Mouse (Mus musculus): ENCODE results near the gene Adgrg3.

Adgrg3 gene

DNA sequence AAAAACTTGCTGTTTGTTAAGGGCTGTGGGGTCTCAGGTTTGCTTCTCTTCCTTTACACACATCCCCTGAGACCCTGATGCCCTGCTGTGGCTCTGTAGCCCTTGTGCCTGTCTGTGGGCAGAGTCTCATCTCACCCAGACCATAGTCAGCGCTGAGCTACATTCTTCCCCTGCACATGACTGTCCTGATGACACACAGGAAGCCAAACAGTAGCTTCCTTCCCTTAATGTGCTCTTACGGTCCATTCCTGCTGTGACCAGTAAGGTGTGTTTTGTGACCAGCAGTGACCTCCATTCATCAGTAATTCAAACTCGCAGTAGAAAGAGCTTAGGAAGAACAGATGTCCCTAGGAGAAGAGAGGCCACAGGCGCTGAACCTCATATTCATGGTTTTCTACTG lies 6.9 kb downstream of the Adgrg3 start:
- DNase-seq (ENCODE audit: low read depth, low spot score), result no peak

DNA sequence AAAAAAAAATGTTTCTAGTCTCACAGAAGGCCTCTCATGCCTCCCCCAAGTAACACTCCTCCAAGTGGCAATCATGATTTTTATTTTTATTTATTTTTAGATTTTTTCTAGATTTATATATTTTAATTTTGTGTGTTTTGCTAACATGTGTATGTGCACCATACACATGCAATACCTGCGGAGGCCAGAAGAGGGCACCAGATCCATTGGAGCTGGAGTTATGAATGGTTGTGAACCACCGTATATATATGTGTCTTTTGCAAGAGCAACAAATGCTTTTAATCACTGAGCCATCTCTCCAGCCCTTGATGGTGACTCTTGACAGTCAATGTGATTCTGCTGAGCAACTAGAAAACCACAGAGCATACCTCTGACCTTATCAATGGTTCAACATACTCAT lies 7.9 kb downstream of the Adgrg3 start:
- DNase-seq (ENCODE audit: low read depth, low spot score), result peak; percentile 66

DNA sequence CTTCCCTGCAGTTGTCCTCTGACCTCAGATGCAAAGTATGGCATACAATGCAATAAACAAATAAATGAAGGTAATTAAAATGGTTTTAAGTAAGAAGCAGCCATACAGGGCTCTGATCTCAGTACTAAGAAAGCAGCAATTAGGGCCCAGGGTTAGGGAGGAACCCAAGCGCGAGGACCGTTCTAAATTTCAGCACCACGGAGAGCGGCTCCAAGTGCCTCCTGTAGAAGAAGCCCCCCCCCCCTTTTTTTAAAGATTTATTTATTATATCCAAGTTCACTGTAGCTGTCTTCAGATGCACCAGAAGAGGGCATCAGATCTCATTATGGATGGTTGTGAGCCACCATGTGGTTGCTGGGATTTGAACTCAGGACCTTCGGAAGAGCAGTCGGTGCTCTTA lies 10.9 kb downstream of the Adgrg3 start:
- DNase-seq (ENCODE audit: low read depth, low spot score), result peak; percentile 43

DNA sequence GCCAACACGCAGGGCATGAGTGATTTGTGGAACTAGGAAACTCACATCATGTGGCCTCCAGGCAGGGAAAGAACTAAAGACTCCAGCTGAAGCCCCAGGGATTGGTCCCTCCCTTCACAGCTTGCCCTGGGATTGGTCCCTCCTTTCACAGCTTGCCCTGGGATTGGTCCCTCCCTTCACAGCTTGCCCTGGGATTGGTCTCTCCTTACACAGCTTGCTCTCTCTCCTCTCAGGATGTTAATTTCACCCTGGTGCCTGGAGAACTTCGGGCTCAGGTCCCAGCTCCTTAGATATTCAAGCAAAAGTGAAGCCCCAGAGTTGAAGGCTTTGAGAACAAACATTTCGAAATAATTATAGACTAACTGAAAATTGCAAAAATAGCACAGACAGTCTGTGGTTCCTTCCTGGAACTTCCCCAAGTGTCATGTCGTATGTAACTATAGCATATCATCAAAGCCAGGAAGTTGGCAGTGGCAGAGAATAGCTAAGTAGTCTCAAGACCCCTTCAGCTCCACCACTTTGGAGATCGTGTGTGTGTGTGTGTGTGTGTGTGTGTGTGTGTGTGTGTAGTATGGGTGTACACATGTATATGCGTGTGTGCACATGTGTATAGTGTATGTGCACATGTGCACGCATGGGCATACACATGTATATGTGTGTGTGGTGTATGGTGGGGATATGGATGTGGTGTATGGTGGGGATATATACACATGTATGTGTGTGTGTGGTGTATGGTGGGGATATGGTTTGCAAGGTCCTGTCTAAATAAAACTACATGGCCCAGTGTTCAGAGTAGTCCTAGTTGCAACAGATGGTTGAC lies 19.8 kb downstream of the Adgrg3 start:
- DNase-seq (ENCODE audit: low read depth, low spot score), result peak; percentile 35

DNA sequence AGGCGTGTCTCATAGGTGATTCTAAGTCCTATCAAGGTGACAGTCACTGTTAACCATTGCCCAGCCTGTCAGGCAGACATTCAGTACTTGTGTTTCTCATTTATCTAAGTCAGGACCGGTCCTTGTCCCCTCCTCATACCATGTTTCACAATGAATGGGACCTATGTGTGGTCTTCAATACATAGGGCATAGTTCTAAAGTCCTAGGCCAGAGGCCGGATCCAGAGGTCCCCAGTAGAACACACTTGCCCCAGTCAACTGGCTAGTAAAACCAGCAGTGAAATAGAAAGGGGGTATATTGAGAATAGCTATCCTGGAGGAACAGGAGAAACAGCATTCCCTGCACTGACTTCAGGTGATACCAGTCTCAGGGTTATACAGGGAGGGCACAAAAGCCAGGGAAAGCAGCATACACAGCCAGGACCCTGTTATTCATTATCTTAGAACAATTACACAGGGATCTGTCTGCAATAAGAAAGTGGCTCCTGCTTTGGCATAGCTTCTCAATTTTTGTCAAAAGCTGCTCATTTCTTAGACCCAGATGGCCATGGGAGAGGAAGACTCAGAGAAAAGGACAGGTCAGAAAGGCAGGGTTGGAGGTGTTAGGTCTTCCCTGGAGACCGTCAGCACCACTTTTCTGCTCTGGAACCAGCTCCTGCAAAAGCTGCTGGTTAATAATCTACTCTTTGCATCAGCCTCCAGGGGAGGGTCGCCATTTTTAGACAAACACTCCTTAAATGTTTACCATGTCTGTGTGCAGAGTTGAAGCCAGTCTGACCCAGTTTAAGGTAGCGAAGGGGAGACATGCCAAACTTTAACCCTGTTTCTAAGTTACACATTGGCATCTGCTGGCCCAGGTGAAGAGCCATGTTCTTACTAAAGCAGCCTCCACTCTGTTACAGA lies 24.6 kb downstream of the Adgrg3 start:
- no peak for DNase-seq (ENCODE audit: low read depth, low spot score)

DNA sequence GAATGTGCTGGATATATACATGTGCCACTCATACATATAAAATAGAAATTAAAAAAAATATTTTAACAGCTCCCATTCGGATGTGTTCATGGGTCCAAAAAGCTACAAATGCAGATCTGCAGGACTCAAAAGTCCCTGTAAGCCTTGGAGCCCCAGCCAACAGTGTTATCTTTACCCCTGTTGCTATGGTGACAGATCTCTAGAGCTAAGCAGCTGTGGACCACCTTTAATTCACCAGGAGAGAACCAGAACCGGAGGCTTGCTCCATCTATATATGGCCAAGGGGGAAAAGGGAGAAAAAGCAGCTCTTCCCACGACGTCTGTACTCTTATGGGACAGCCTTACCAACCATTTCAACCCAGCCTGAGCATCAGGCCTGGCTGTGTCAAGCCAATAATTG lies 27.3 kb downstream of the Adgrg3 start:
- no peak for DNase-seq (ENCODE audit: low read depth, low spot score)

DNA sequence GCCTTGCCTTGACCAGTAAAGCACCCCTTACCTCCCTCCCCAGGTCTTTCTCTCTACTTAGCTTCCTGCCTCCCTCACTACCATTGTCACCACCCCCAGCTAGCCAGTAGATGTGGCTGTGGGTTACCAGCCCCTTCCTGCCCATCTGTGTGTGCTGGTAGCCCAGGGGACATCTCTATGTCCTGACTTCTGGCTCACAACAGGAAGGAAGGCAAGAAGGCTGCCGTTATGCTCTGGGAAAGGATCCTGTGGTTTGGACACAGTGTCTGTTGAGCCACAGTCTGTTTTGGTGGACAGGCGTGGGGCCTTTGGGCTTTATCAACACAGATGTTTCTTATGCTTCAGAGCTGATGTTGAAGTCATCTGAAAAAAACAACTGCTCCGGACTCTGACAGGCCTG lies 29.5 kb downstream of the Adgrg3 start:
- DNase-seq (ENCODE audit: low read depth, low spot score), result no peak

DNA sequence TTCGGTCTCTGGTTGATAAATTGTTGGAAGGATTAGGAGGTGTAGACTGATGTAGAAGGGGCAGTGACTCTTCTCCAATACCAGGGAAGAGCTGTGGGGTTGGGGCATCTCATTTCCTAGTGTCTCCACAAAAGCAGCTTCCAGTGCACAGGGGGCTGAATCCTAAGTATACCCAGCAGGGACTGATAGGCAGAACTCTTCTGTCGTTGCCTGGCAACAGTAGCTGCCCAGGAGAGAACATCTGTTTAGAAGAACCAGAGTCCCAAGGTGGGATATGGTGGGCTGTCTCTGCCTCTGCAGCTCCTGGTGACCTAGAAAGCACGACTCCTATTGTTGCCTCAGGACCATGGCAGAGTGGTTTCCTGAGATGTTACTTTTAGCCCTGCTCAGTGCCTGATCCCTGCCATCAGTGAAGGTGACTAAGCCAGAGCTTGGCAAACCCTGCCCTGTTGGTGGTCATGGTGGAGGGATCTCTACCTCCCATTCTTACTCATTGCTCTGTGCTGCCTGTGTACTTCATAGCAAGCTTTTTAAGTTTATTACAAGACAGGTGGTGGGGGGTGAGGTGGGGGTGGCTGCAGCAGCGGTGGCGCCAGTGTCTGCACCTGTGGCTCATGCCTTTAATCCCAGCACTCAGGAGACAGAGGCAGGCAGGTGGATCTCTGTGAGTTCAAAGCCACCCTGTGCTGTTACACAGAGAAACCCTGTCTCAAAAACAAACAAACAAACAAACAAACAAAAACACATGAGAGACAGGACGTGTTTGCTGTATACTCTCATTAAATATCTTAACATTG lies 30.6 kb downstream of the Adgrg3 start:
- DNase-seq (ENCODE audit: low read depth, low spot score), result no peak

DNA sequence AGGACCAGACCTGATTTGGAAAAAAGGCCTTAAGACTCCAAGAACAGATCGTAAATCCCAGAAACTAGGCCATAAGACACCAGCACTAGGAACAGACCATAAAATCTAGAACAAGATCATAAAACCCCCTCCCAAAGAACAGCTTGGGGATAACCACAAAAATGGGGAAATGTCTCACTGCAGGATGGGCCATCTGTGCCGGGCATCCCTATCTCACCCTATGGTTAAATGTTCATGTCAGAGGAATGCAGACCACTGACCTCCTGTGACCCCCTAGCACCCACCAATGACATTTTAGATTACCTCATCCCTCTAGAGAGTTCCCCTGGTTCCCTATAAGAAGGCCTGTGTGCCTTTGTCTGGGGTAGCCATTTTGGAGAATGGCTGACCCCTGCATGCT lies 32.1 kb downstream of the Adgrg3 start:
- DNase-seq (ENCODE audit: low read depth, low spot score), result no peak

DNA sequence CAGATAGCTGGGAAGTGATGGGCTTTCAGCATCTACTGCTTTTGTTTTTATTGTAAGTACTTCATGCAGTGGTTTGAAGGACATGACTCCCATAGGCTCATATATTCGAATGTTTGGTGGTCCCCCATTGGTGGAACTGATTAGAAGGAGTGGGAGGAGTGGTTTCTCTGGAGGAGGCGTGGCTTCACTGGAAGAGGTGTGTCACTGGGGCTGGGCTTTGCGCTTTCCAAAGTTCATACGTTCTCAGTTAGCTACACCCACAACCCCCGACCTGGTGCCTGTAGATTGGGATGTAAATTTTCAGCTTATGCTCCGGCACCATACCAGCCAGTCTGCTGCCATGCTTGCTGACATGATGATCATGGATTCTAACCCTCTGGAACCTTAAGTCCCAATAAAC lies 36.9 kb downstream of the Adgrg3 start:
- peak; percentile 31 for DNase-seq (ENCODE audit: low read depth, low spot score)

DNA sequence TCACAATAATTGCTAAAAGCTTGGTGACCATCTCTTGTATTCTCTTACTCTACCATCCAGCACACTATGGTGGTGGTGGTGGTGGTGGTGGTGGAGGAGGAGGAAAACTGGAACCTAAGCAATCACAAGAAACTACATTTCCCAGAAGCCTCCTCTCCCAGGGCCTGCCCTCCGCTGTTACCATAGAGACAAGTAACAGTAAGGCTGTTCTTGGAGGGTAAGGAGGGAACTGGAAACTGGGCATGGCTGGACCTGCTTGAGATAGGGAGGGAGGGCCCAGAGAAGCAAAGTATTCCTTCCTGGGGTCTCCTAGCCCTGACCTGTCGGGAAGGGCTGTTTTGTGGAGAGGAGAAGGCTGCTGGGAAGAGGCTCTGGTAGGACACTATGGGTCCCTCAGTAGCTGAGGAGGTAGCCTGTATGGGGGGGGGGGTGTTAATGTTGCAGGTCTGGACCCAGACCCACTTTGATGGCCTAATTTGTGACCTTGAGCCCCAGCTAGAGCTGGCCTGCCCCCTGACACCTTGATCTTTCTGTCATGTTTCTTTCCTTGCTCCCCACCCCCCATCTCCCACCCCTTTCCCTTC lies 37.5 kb downstream of the Adgrg3 start, which contains the start of gene Drc7:
Gene Drc7, plus strand, starts transcription at position 177 of the 584 bp plus-strand sequence.
- peak; percentile 64 for DNase-seq (ENCODE audit: low read depth, low spot score)

DNA sequence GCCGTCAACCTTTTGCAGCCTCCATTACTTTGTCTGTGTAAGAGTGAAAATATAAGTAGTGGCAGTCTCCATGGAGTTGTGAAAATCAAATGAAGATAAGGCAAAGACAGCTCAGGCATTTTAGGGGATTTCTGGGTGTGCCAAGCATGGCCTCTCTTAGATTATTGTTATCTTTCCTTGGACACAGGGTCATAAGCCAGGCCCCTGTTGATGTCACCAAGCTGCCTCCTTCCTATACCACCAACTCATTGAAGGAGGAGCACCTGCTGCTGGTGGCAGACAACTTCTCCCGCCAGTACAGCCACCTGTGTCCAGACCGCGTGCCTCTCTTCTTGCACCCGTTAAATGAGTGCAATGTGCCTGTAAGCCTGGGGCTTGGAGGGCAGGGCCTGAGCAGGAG lies 38.9 kb downstream of the Adgrg3 start:
- no peak for DNase-seq (ENCODE audit: low read depth, low spot score)

DNA sequence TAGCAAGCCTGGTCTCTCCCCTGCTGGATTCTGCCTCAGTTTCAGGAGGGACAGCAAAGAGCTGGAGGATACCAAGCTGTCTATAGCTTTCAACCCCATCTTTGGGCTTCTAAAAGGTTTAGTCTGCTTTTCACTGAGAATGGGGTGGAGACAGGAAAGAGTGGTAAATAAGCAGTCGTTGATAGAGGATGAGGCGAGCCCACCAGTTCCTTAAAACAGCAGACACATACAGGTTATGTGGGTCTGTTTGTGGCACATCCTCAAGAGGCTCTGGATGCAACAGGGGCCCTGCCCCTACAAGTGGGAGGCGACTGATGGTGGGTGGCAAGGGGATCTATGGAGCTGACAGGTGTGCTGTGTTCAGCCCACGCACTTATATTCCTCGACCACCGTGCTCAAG lies 41.2 kb downstream of the Adgrg3 start:
- DNase-seq (ENCODE audit: low read depth, low spot score), result no peak

DNA sequence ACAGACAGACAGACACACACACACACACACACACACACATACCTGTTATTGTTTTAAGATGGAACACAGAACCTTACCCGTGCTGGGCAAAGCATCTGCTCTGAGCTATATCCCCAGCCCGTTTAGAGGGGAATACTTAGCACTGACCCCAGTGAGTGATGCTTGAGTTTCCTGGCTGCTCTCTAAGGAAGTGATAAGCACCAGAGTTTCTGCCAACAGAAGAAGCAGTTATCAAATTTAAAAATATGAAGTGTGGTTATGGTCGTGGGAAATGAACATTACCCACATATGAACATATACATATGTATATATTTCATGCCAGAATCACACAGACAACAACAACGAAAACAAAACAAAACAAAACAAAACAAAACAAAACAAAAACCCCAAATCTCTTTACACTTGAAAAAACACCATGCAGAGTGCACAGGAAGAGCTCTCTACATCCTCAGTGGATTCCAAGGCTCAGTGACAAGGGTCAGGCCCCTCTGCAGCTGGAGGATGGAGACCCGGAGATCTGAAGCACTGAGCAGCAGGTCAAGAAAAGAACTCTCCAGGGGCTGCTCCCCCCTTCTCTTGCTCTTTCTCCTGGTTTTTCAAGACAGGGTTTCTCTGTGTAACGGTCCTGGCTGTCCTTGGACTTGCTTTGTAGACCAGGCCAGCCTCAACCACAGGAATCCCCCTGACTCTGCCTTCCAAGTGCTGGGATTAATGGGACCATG lies 42.5 kb downstream of the Adgrg3 start:
- DNase-seq (ENCODE audit: low read depth, low spot score), result no peak

DNA sequence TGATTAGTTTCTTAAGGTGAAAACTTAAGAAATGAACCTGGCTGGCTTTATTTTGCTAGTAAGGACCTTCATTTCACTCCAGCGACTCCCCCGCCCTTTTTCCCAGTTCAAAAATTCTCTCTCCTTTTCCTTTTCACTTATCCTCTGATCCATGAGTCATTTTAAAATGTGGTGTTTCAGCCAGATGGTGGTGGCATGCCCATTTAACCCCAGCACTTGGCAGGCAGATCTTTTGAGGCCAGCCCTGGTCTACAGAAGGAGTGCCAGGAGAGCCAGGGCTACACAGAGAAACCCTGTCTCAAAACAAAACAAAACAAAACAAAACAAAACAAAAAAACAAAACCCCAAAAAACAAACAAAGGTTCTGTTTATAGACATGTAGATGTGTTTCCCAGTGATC lies 47.0 kb downstream of the Adgrg3 start:
- DNase-seq (ENCODE audit: low read depth, low spot score), result no peak

DNA sequence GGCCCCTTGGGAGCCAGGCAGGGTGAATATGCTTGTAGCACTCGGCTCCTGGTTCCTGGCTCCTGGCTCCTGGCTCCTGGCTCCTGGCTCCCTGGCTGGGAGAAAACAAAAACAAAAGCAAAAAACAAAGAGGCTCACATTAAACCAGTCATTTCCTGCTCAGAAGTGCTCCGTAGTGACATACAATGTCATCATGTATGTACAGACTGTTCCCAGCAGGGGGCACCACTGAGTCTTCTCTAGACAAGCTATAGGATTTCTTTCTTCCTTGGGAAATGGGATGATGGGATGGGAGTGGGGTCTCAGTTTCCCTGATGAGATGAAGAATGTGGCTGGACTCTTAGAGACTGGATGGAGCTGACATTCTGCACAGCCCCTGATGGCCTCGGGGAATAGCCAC lies 50.1 kb downstream of the Adgrg3 start:
- peak; percentile 93 for DNase-seq (ENCODE audit: low read depth, low spot score)

DNA sequence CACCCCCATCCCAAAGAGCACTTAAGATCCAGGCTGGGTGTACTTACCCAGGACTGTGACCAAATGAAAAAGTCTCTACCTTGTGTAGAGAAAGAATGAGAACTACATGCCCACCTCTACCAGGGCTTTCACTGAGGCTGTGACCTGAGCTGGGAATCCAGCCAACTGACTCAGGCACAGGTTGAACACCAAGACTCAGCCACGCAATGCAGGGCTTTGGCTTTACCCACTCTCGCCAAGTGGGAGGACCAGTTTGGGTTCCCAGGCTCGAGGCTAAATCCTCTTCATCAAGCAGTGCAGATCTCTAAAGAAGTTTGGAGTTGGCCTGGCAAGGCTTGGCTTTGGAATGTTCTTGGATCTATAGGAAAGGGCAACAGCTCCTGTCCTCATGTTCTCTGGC lies 58.0 kb downstream of the Adgrg3 start:
- DNase-seq (ENCODE audit: low read depth, low spot score), result no peak

DNA sequence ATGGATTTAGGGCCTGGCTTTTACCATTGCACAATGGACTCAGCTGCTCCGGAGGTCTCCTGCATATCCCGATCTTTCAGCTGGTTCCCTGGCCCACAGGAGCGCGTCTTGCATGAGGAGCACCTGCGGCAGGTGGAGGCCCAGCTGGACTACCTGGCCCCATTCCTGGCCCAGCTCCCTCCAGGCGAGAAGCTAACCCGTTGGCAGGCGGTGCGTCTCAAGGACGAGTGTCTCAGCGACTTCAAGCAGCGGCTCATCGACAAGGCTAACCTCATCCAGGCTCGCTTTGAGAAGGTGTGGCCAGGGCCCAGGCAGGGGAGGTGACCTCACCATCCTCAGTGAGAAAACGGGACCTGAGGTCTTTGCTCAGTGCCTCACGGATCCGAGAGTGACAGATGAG lies 58.7 kb downstream of the Adgrg3 start:
- no peak for DNase-seq (ENCODE audit: low read depth, low spot score)

DNA sequence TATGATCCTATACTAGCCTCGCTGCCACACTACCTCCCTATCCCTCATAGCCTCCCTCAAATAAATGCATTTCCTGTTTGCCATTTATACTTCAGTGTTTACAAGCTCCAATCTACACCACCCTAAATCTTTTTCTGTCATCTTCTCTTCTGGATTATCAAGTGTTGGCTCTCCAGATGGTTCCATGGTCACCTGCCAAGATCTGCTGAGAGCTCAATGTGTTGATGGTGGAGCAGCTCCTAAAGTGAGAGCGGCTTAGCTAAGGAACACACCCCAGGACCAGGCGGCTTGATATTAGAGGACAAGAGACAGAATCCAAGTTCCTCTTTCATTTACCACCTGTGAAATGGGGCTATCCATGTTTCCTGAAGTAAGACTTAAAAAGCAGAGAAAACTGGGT lies 60.6 kb downstream of the Adgrg3 start:
- no peak for DNase-seq (ENCODE audit: low read depth, low spot score)

DNA sequence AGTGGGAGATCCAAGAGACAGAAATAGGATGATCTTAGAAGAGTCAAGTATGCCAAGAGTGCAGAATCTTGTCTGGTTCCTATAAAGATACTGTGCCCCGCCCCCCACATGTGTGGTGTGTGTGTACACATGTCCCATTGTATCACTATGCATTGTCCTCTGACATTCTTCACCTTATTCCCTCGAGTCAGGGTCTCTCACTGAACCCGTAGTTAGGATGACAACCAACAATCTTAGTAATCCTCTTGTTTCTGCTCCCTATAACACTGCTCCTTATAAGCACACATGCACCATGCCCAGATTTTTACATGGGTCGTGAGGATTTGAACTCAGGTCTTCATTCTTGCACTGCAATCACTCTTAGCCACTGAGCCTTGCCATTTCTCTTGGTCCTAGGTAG lies 61.8 kb downstream of the Adgrg3 start:
- DNase-seq (ENCODE audit: low read depth, low spot score), result no peak
